Mouse (Mus musculus): ENCODE results near the gene Nop9. TPM values are rescaled to one million over a fixed set of nuclear protein-coding genes. Genes with fewer than 3 reads are reported as not detected.

Gene Nop9
- polyA plus RNA-seq, 1 experiment from 2014 or later = 51.0 TPM

GRCm38 (mm10) chr14:55793946-55794345, 48.5 kb downstream of the Nop9 start:
- no peak overlapping the region for H3K4me2 ChIP-seq (replicated peaks)
- 0 out of 2 replicates have a peak, but pooled peaks cover 7% of the 10 kb centered on the region for H3K27me3 ChIP-seq
- no peaks in the 10 kb centered on the region for H3K9me3 ChIP-seq
- H3K4me1 ChIP-seq = no peaks in the 10 kb centered on the region
- no peaks in the 10 kb centered on the region for H3K36me3 ChIP-seq
- WGBS = 58% methylated on average over 2 of the region's 2 CpGs
- H3K27ac ChIP-seq = no peak overlapping the region
- ATAC-seq (ENCODE audit: insufficient number of reproducible peaks, insufficient read depth, low FRiP score, low TSS enrichment) = no peak
- no peak overlapping the region for H3K4me3 ChIP-seq
- no peak overlapping the region for H3K9ac ChIP-seq

GRCm38 (mm10) chr14:55795380-55796163, 50.1 kb downstream of the Nop9 start:
- Histone ChIP-seq H3K27me3 (no peaks in the 10 kb centered on the region), H3K36me3 (no peaks in the 10 kb centered on the region), H3K9me3 (no peaks in the 10 kb centered on the region), H3K4me1 (no peaks in the 10 kb centered on the region), H3K27ac (no peak overlapping the region), H3K4me2 (replicated peaks) (no peak overlapping the region), H3K9ac (no peak overlapping the region), H3K4me3 (no peak overlapping the region)
- 81% methylated on average over 15 of the region's 15 CpGs for WGBS
- ATAC-seq (ENCODE audit: insufficient number of reproducible peaks, insufficient read depth, low FRiP score, low TSS enrichment) = no peak

Other genes starting within 250 kb of the Nop9 start
- gene Cpne6, start 235.2 kb upstream of the Nop9 start, polyA plus RNA-seq (2016; fragmentation: Nextera tagmentation; extraction: Ambion mirVana) = 0.55 and 0.90 TPM in 2 replicates
- gene Nrl, start 220.7 kb upstream of the Nop9 start, polyA plus RNA-seq (2016; fragmentation: Nextera tagmentation; extraction: Ambion mirVana) = 0.11 TPM in 1 of 2 replicates, not detected in the other
- gene Pck2, start 205.4 kb upstream of the Nop9 start, polyA plus RNA-seq (2016; fragmentation: Nextera tagmentation; extraction: Ambion mirVana) = 35.2 and 36.1 TPM in 2 replicates
- gene Dcaf11, start 185.7 kb upstream of the Nop9 start, polyA plus RNA-seq (2016; fragmentation: Nextera tagmentation; extraction: Ambion mirVana) = 71.3 and 78.4 TPM in 2 replicates
- gene A730061H03Rik, start 185.3 kb upstream of the Nop9 start, polyA plus RNA-seq (2016; fragmentation: Nextera tagmentation; extraction: Ambion mirVana) = not detected in 2 replicates
- 8.7 and 9.1 TPM in 2 replicates for gene Fitm1, start 170.1 kb upstream of the Nop9 start, polyA plus RNA-seq (2016; fragmentation: Nextera tagmentation; extraction: Ambion mirVana)
- 131 and 143 TPM in 2 replicates for gene Psme1, start 167.6 kb upstream of the Nop9 start, polyA plus RNA-seq (2016; fragmentation: Nextera tagmentation; extraction: Ambion mirVana)
- gene Emc9, start 160.4 kb upstream of the Nop9 start, polyA plus RNA-seq (2016; fragmentation: Nextera tagmentation; extraction: Ambion mirVana) = 4.6 and 4.9 TPM in 2 replicates
- 247 and 255 TPM in 2 replicates for gene Psme2, start 154.6 kb upstream of the Nop9 start, polyA plus RNA-seq (2016; fragmentation: Nextera tagmentation; extraction: Ambion mirVana)
- gene Rnf31, start 154.0 kb upstream of the Nop9 start, polyA plus RNA-seq (2016; fragmentation: Nextera tagmentation; extraction: Ambion mirVana) = 20.6 and 25.4 TPM in 2 replicates
- 9.5 and 10.6 TPM in 2 replicates for gene Irf9, start 142.1 kb upstream of the Nop9 start, polyA plus RNA-seq (2016; fragmentation: Nextera tagmentation; extraction: Ambion mirVana)
- gene Rec8, start 127.7 kb upstream of the Nop9 start, polyA plus RNA-seq (2016; fragmentation: Nextera tagmentation; extraction: Ambion mirVana) = 7.8 and 8.2 TPM in 2 replicates
- gene Ipo4, start 109.7 kb upstream of the Nop9 start, polyA plus RNA-seq (2016; fragmentation: Nextera tagmentation; extraction: Ambion mirVana) = 99.8 and 117 TPM in 2 replicates
- gene Gm49378, start 107.8 kb upstream of the Nop9 start, polyA plus RNA-seq (2016; fragmentation: Nextera tagmentation; extraction: Ambion mirVana) = 0.87 and 3.0 TPM in 2 replicates
- gene Tm9sf1, start 101.9 kb upstream of the Nop9 start, polyA plus RNA-seq (2016; fragmentation: Nextera tagmentation; extraction: Ambion mirVana) = 102 TPM in 2 replicates
- 0.55 and 0.97 TPM in 2 replicates for gene Tssk4, start 95.5 kb upstream of the Nop9 start, polyA plus RNA-seq (2016; fragmentation: Nextera tagmentation; extraction: Ambion mirVana)
- 64.9 and 66.4 TPM in 2 replicates for gene Mdp1, start 85.2 kb upstream of the Nop9 start, polyA plus RNA-seq (2016; fragmentation: Nextera tagmentation; extraction: Ambion mirVana)
- gene Gmpr2, start 73.8 kb upstream of the Nop9 start, polyA plus RNA-seq (2016; fragmentation: Nextera tagmentation; extraction: Ambion mirVana) = 74.7 and 78.3 TPM in 2 replicates
- gene Nedd8, start 73.6 kb upstream of the Nop9 start, polyA plus RNA-seq (2016; fragmentation: Nextera tagmentation; extraction: Ambion mirVana) = 585 and 596 TPM in 2 replicates
- 54.1 and 54.2 TPM in 2 replicates for gene Tinf2, start 63.9 kb upstream of the Nop9 start, polyA plus RNA-seq (2016; fragmentation: Nextera tagmentation; extraction: Ambion mirVana)
- gene Tgm1, start 31.8 kb upstream of the Nop9 start, polyA plus RNA-seq (2016; fragmentation: Nextera tagmentation; extraction: Ambion mirVana) = 1.6 and 1.7 TPM in 2 replicates
- gene Rabggta, start 23.4 kb upstream of the Nop9 start, polyA plus RNA-seq (2016; fragmentation: Nextera tagmentation; extraction: Ambion mirVana) = 27.8 and 30.3 TPM in 2 replicates
- 81.5 and 86.7 TPM in 2 replicates for gene Dhrs1, start within 50 bp of the Nop9 start, polyA plus RNA-seq (2016; fragmentation: Nextera tagmentation; extraction: Ambion mirVana)
- 0.19 and 0.50 TPM in 2 replicates for gene Cideb, start 12.8 kb downstream of the Nop9 start, polyA plus RNA-seq (2016; fragmentation: Nextera tagmentation; extraction: Ambion mirVana)
- 0.55 and 0.60 TPM in 2 replicates for gene Ltb4r2, start 15.7 kb downstream of the Nop9 start, polyA plus RNA-seq (2016; fragmentation: Nextera tagmentation; extraction: Ambion mirVana)
- 0.48 and 0.60 TPM in 2 replicates for gene Ltb4r1, start 20.3 kb downstream of the Nop9 start, polyA plus RNA-seq (2016; fragmentation: Nextera tagmentation; extraction: Ambion mirVana)
- gene Adcy4, start 38.4 kb downstream of the Nop9 start, polyA plus RNA-seq (2016; fragmentation: Nextera tagmentation; extraction: Ambion mirVana) = 21.3 and 24.2 TPM in 2 replicates
- 45.5 and 50.3 TPM in 2 replicates for gene Ripk3, start 43.2 kb downstream of the Nop9 start, polyA plus RNA-seq (2016; fragmentation: Nextera tagmentation; extraction: Ambion mirVana)
- gene Nfatc4, start 77.5 kb downstream of the Nop9 start, polyA plus RNA-seq (2016; fragmentation: Nextera tagmentation; extraction: Ambion mirVana) = 154 and 161 TPM in 2 replicates
- 41.4 and 41.7 TPM in 2 replicates for gene Nynrin, start 108.3 kb downstream of the Nop9 start, polyA plus RNA-seq (2016; fragmentation: Nextera tagmentation; extraction: Ambion mirVana)
- 0.28 and 0.42 TPM in 2 replicates for gene Cbln3, start 138.7 kb downstream of the Nop9 start, polyA plus RNA-seq (2016; fragmentation: Nextera tagmentation; extraction: Ambion mirVana)
- 31.6 and 31.8 TPM in 2 replicates for gene Khnyn, start 139.3 kb downstream of the Nop9 start, polyA plus RNA-seq (2016; fragmentation: Nextera tagmentation; extraction: Ambion mirVana)
- gene Sdr39u1, start 154.6 kb downstream of the Nop9 start, polyA plus RNA-seq (2016; fragmentation: Nextera tagmentation; extraction: Ambion mirVana) = 69.9 and 77.7 TPM in 2 replicates
- 0.60 and 0.85 TPM in 2 replicates for gene Cma1, start 199.0 kb downstream of the Nop9 start, polyA plus RNA-seq (2016; fragmentation: Nextera tagmentation; extraction: Ambion mirVana)
- not detected in 2 replicates for gene Cma2, start 205.3 kb downstream of the Nop9 start, polyA plus RNA-seq (2016; fragmentation: Nextera tagmentation; extraction: Ambion mirVana)